Mouse (Mus musculus) urinary bladder, postnatal 14 days (tissue): Measurements from ENCODE around the gene Tpte.
"Not testable (repeated sequence)": the region's sequence is repeated elsewhere in the genome, so short reads cannot be mapped to it uniquely, and the experiment has no call there.

ENCODE experiments used
- DNase-seq: peaks from one replicate; pipeline ENCODE4 v3.0.0; 2021; ENCODE audit warnings: low spot score

Gene Tpte

DNA sequence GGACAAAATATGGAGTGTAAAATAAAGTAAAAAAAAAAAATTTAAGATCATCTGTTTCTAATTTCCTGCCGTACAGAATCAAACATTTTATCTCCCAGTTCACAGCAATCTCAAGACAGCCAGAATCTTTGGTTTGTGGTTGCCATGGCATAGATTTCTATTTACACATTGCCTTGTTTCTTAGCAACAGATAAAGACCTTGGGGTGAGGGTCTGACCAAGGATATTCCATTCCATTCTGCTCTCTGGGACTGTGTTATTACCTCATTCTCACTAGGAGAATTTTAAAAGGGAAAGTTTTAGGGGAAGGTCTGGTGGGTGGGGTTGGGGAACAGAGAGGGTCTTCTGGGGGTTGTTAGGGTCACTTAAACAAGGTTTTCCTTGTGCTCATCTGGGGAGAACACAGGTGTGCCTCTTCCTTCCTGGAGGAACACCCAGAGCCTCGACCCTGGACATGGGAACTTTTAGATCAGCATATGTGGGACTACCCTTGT lies at the start of gene Tpte:
Gene Tpte, plus strand, starts transcription at position 443 of the 493 bp plus-strand sequence.
- DNase-seq = no peak

DNA sequence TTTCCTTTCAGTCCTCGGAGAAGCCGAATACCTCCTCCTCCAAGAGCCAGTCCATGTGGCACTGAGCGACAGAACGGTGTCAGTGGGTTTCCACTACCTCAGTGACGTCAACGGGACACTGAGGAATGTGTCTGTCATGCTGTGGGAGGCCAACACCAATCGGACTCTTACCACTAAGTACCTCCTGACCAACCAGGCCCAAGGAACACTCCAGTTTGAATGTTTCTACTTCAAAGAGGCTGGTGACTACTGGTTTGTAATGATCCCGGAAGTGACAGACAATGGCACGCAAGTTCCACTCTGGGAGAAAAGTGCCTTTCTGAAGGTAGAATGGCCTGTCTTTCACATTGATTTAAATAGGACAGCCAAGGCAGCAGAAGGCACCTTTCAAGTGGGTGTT lies 40.3 kb upstream of the Tpte start:
- DNase-seq = no peak

DNA sequence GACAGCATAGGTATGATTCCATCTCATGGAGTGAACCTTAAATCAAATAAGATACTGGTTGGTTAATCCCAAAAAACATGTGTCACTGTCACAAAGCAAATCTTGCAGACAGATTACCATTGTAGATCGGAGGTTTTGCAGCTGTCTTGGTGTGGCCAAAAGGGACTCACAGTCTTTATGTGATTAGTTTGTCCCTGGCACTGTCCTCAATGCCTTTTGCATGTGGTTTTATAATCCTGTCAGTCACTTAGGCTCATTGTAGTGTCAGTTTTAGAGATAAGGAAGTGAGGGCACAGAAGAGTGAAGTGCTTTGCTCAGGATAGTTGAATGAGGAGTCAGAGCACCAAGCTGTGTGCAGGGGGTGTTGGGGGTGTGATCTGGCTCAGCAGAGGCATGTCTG lies 37.6 kb upstream of the Tpte start:
- DNase-seq = no peak

GRCm38 (mm10) chr8:22247956-22248355 lies 35.3 kb upstream of the Tpte start:
- no peak for DNase-seq

DNA sequence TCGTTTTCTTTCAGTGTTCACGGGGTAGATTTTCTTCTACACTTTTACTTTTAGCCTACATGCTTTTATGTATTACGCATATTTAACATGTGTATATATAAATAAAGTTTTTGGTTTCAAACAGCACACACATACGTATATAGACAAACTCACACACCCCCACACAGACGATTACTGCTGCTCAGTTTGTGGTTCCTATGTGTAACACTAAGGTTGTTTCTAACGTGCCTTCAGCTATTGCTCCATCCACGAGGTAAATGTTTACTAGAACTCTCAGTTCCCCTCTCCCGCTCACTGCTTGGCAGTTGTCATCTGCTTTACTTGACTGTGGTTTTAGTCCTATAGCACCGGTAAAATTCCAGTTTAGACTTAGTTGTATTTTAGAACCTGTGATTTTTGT lies 34.2 kb upstream of the Tpte start:
- DNase-seq = no peak

- DNase-seq = no peak
Observed at GRCm38 (mm10) chr8:22258946-22259450, 24.2 kb upstream of the Tpte start.

DNA sequence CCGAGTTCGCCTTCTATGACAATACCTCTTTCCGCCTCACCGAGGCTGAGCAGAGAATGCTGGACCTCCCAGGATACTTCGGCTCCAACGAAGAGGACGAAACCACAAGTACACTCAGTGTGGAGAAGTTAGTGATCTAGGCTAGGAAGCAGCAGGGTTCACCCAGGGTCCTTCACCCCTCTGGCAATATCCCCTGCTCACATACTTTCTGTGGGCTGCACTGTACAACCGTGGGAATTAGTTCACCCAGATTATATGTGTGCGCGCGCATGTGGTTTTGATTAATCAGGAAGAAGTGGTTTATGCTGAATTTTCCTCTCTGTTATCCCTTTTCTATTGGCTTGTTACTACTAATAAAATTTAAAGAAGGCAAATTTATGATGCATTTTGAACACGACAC lies 23.7 kb upstream of the Tpte start:
- no peak for DNase-seq

GRCm38 (mm10) chr8:22260091-22260722 lies 23.0 kb upstream of the Tpte start:
- DNase-seq = no peak

GRCm38 (mm10) chr8:22262267-22262666 lies 21.0 kb upstream of the Tpte start:
- DNase-seq = no peak

DNA sequence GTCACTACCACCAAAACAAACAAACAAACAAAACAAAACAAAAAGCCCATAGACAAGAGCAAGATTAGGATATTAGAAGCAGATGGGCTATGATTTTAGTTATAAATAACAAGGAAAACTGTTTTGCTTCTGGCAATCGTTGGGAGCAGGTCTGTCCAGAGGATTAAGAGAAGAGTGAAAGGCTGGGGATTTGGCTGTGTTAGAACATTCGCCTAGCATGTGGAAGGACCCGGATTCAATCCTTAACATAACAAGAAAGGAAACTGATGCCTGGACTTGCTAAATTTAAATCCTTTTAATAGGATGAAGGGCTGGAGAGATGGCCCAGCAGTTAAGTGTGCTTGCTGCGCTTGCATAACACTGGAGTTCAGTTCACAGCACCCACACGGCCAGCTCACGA lies 18.9 kb upstream of the Tpte start:
- no peak for DNase-seq

DNA sequence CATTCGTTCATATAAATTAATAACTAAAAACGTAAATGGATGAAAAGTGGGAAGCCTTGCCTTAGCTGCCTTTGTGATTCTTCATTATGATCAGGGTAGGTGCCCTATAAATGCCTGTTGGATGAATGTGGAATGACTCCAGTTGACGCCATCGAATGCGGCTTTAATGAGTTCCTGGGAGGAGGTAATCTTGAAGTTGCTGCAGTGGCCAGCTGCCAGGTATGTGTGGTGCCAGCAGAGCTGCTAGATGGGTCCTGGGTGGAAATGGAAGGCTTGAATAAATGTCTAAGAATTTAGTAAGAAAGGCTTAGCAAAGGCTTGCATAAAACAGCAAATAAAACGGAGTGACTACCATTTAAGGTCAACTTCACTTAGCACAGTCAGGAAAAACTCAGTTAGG lies 18.5 kb upstream of the Tpte start:
- peak; percentile 35 for DNase-seq

GRCm38 (mm10) chr8:22265194-22265593 lies 18.0 kb upstream of the Tpte start:
- no peak for DNase-seq

GRCm38 (mm10) chr8:22266809-22267208 lies 16.4 kb upstream of the Tpte start:
- DNase-seq = no peak

DNA sequence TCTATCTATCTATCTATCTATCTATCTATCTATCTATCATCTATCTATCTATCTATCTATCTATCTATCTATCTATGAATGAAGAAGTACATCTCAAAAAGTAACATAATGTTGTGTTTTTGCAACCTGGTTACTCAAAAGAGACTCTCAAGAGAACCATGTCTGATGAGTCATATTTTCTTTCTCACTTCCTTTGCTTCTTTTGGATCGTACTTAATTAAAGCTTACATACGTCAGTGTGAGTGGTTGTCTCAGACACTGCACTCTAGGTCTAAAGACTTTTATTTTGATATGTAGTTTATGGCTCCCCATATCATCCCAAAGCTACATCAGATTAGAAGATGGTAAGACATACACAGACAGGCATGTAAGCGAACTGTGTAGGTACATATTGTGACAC lies 10.1 kb upstream of the Tpte start:
- DNase-seq = no peak

DNA sequence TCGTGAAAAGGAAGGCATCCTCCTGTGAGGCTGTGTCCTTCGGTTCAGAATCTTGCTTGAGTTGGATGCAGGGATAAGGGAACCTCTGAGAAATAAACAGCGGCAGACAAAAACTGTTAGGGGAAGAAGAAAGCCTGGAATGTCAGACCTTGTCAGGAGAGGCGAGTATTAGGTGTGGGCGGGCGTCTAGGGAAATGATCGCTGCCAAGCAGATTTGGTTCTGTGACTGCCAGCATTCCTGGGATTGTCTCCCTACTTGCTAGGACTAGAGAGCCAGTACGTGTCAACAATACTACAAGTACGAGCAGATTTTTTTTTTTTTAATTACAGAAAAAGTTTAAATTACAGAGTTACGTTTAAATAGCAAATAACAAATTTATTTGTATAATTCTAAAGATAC lies 8.6 kb upstream of the Tpte start:
- no peak for DNase-seq

- no peak for DNase-seq
Observed at GRCm38 (mm10) chr8:22302326-22302725, 19.1 kb downstream of the Tpte start.

DNA sequence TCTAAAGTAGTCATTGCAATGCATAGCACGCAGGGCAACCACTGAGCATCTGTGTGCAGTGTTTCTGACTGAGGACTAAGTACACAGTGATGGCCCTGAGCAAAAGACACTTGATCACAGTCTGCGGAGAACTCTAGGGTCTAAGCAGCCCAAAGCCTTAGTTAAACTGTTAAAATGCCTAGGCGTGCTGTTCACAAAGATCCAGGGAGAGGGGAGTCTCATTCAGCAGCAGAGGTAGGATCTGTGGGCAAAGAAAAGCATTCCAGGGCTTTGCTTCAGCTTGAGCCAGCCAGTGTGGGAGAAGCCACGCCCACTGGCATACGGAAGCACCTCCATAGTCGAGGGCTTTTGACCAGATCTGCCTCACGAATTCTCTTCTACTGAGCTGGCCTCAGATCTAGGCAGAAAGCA lies 19.7 kb downstream of the Tpte start:
- peak; percentile 16 for DNase-seq

GRCm38 (mm10) chr8:22304045-22304444 lies 20.8 kb downstream of the Tpte start:
- DNase-seq = not testable (repeated sequence)

DNA sequence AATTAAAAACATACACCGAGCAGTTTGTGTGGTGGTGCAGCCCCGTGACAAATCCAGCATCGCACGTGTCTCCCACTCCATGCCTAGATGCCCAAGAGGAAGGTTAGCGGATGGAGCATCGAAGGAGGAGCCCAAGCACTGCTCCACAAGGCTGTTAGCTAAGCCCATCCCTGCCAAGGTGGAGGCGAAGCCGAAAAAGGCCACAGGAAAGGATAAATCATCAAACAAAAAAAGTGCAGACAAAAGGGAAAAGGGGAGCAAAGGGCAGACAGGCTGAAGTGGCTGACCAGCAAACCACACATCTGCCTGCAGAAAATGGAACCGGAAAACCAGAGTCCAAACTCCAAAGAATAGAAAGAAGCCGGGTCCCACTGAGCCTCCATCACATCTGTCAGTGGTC lies 23.8 kb downstream of the Tpte start:
- DNase-seq = no peak

DNA sequence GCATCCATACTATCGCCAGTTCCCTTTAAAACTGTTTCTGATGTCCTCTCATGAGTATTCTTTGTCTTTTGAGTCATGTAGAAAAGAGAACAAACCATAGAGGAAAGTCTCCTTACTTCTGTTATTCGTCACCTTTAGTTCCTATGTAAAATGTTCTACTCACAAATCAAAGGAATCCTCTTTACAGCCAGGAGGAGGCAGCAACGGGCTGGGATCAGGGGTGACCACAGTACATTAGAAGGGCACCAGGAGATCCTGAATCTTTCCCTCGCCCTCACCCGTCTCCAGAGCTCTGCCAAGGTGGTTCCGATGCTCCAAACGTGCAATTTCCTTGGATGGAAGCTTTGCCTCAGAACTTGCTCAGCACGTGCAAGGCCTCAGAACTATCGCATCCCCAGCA lies 28.2 kb downstream of the Tpte start:
- DNase-seq = no peak

- DNase-seq = no peak
Observed at GRCm38 (mm10) chr8:22335426-22335825, 52.2 kb downstream of the Tpte start.

GRCm38 (mm10) chr8:22359359-22359758 lies 76.1 kb downstream of the Tpte start:
- no peak for DNase-seq

- no peak for DNase-seq
Observed at GRCm38 (mm10) chr8:22359882-22360281, 76.6 kb downstream of the Tpte start.

DNA sequence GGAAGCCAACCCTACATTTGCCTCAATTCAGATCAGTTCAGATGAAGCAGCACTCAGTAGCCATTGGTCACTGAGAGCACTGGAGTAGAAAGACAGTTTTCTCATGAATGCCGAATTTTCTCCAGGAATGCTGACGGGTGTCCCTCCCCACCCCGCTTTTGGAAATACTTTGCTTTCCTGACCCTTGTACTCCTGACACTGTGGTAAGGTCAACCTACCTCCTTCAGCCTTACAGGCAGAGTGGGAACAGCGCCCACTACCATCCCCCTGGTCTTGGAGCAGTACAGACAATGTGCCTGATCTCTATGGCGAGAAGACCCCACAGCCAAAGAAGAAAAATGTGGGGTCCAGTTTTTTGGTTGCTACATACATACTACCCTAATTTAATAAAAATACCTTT lies 93.1 kb downstream of the Tpte start:
- no peak for DNase-seq
